Mouse (Mus musculus): ENCODE data around the gene Olfr790. TPM values are rescaled to one million over a fixed set of nuclear protein-coding genes. Genes with fewer than 3 reads are reported as not detected.

Olfr790 gene
- not detected in 2 replicates for polyA plus RNA-seq (2015; fragmentation: Nextera tagmentation; extraction: Ambion mirVana)

GRCm38 (mm10) chr10:129498192-129498591 lies at the start of gene Olfr790:
TSS of gene Olfr790 (plus strand) at chr10:129498492.
- no peak within 1 kb of the TSS for H3K27ac ChIP-seq (replicated peaks)
- no peak within 1 kb of the TSS for H3K4me2 ChIP-seq
- H3K9me3 ChIP-seq, result no peaks in the 10 kb centered on the region
- H3K4me3 ChIP-seq, result no peak within 1 kb of the TSS
- no peaks in the 10 kb centered on the region for H3K27me3 ChIP-seq
- no peak within 1 kb of the TSS for H3K9ac ChIP-seq
- no peaks in the 10 kb centered on the region for H3K4me1 ChIP-seq (replicated peaks)
- no peaks in the 10 kb centered on the region for H3K36me3 ChIP-seq
- no peak for ATAC-seq (ENCODE audit: low read depth)

GRCm38 (mm10) chr10:129461562-129461961 lies 36.7 kb upstream of the Olfr790 start, which contains the start of gene Olfr787:
TSS of gene Olfr787 (plus strand) at chr10:129461862.
- no peak within 1 kb of the TSS for H3K9ac ChIP-seq
- H3K27ac ChIP-seq (replicated peaks), result no peak within 1 kb of the TSS
- no peaks in the 10 kb centered on the region for H3K27me3 ChIP-seq
- WGBS, result 90% methylated on average over 3 of the region's 3 CpGs
- H3K4me1 ChIP-seq (replicated peaks), result no peaks in the 10 kb centered on the region
- no peaks in the 10 kb centered on the region for H3K36me3 ChIP-seq
- H3K4me2 ChIP-seq, result no peak within 1 kb of the TSS
- no peak for ATAC-seq (ENCODE audit: low read depth)
- no peaks in the 10 kb centered on the region for H3K9me3 ChIP-seq
- no peak within 1 kb of the TSS for H3K4me3 ChIP-seq

- Histone ChIP-seq H3K4me1 (replicated peaks) (no peaks in the 10 kb centered on the region), H3K9ac (no peak within 1 kb of the TSS), H3K4me3 (no peak within 1 kb of the TSS), H3K9me3 (no peaks in the 10 kb centered on the region), H3K27me3 (no peaks in the 10 kb centered on the region), H3K36me3 (no peaks in the 10 kb centered on the region), H3K4me2 (no peak within 1 kb of the TSS), H3K27ac (replicated peaks) (no peak within 1 kb of the TSS)
- ATAC-seq (ENCODE audit: low read depth), result no peak
Measured at GRCm38 (mm10) chr10:129470698-129471097, 27.6 kb upstream of the Olfr790 start, which contains the start of gene Olfr788. TSS of gene Olfr788 (plus strand) at chr10:129470998.

GRCm38 (mm10) chr10:129473256-129473655 lies 25.0 kb upstream of the Olfr790 start:
- H3K9ac ChIP-seq, result no peak overlapping the region
- no peak overlapping the region for H3K4me3 ChIP-seq
- WGBS, result 75% methylated on average over 2 of the region's 2 CpGs
- ATAC-seq (ENCODE audit: low read depth), result no peak
- H3K4me2 ChIP-seq, result no peak overlapping the region
- H3K27ac ChIP-seq (replicated peaks), result no peak overlapping the region
- H3K4me1 ChIP-seq (replicated peaks), result no peaks in the 10 kb centered on the region
- no peaks in the 10 kb centered on the region for H3K36me3 ChIP-seq
- no peaks in the 10 kb centered on the region for H3K9me3 ChIP-seq
- H3K27me3 ChIP-seq, result no peaks in the 10 kb centered on the region

GRCm38 (mm10) chr10:129473723-129474122 lies 24.6 kb upstream of the Olfr790 start:
- no peak overlapping the region for H3K27ac ChIP-seq (replicated peaks)
- no peak overlapping the region for H3K9ac ChIP-seq
- H3K27me3 ChIP-seq, result no peaks in the 10 kb centered on the region
- H3K9me3 ChIP-seq, result no peaks in the 10 kb centered on the region
- H3K4me3 ChIP-seq, result no peak overlapping the region
- ATAC-seq (ENCODE audit: low read depth), result no peak
- no peaks in the 10 kb centered on the region for H3K4me1 ChIP-seq (replicated peaks)
- H3K4me2 ChIP-seq, result no peak overlapping the region
- H3K36me3 ChIP-seq, result no peaks in the 10 kb centered on the region

- WGBS, result 64% methylated on average over 2 of the region's 2 CpGs
- Histone ChIP-seq H3K9ac (no peak within 1 kb of the TSS), H3K4me2 (no peak within 1 kb of the TSS), H3K27me3 (no peaks in the 10 kb centered on the region), H3K9me3 (no peaks in the 10 kb centered on the region), H3K4me3 (no peak within 1 kb of the TSS), H3K36me3 (no peaks in the 10 kb centered on the region), H3K4me1 (replicated peaks) (no peaks in the 10 kb centered on the region), H3K27ac (replicated peaks) (no peak within 1 kb of the TSS)
- ATAC-seq (ENCODE audit: low read depth), result no peak
Measured at GRCm38 (mm10) chr10:129484452-129484851, 13.8 kb upstream of the Olfr790 start, which contains the start of gene Olfr789. TSS of gene Olfr789 (plus strand) at chr10:129484752.

- Histone ChIP-seq H3K27ac (replicated peaks) (no peak overlapping the region), H3K4me1 (replicated peaks) (no peaks in the 10 kb centered on the region), H3K9me3 (no peaks in the 10 kb centered on the region), H3K36me3 (no peaks in the 10 kb centered on the region), H3K9ac (no peak overlapping the region), H3K4me2 (no peak overlapping the region), H3K27me3 (no peaks in the 10 kb centered on the region), H3K4me3 (no peak overlapping the region)
- 81% methylated on average over 2 of the region's 2 CpGs for WGBS
- no peak for ATAC-seq (ENCODE audit: low read depth)
Measured at GRCm38 (mm10) chr10:129490101-129490500, 8.2 kb upstream of the Olfr790 start.

- 72% methylated on average over 3 of the region's 3 CpGs for WGBS
- no peak within 1 kb of the TSS for H3K27ac ChIP-seq (replicated peaks)
- no peak within 1 kb of the TSS for H3K4me3 ChIP-seq
- no peak within 1 kb of the TSS for H3K9ac ChIP-seq
- ATAC-seq (ENCODE audit: low read depth), result no peak
- no peak within 1 kb of the TSS for H3K4me2 ChIP-seq
- no peaks in the 10 kb centered on the region for H3K4me1 ChIP-seq (replicated peaks)
- no peaks in the 10 kb centered on the region for H3K36me3 ChIP-seq
- no peaks in the 10 kb centered on the region for H3K27me3 ChIP-seq
- H3K9me3 ChIP-seq, result no peaks in the 10 kb centered on the region
Measured at GRCm38 (mm10) chr10:129521492-129521891, 23.2 kb downstream of the Olfr790 start, which contains the start of gene Olfr791. TSS of gene Olfr791 (plus strand) at chr10:129521792.

- ATAC-seq (ENCODE audit: low read depth), result no peak
- Histone ChIP-seq H3K4me2 (no peak within 1 kb of the TSS), H3K9me3 (0 out of 2 replicates have a peak, but pooled peaks cover 4% of the 10 kb centered on the region), H3K4me1 (replicated peaks) (no peaks in the 10 kb centered on the region), H3K9ac (no peak within 1 kb of the TSS), H3K27me3 (no peaks in the 10 kb centered on the region), H3K36me3 (no peaks in the 10 kb centered on the region), H3K27ac (replicated peaks) (no peak within 1 kb of the TSS), H3K4me3 (no peak within 1 kb of the TSS)
- 72% methylated on average over 1 of the region's 1 CpGs for WGBS
Measured at GRCm38 (mm10) chr10:129538862-129539261, 40.6 kb downstream of the Olfr790 start, which contains the start of gene Olfr792. TSS of gene Olfr792 (plus strand) at chr10:129539162.

GRCm38 (mm10) chr10:129549354-129549753 lies 51.1 kb downstream of the Olfr790 start:
- no peaks in the 10 kb centered on the region for H3K27me3 ChIP-seq
- H3K9ac ChIP-seq, result no peak overlapping the region
- ATAC-seq (ENCODE audit: low read depth), result no peak
- H3K36me3 ChIP-seq, result no peaks in the 10 kb centered on the region
- H3K4me1 ChIP-seq (replicated peaks), result no peaks in the 10 kb centered on the region
- peaks cover 5% of the 10 kb centered on the region; the same call in 1 of the 2 replicates for H3K9me3 ChIP-seq
- H3K4me3 ChIP-seq, result no peak overlapping the region
- H3K4me2 ChIP-seq, result no peak overlapping the region
- H3K27ac ChIP-seq (replicated peaks), result no peak overlapping the region
- 54% methylated on average over 1 of the region's 1 CpGs for WGBS

Other genes starting within 250 kb of the Olfr790 start
- gene Olfr776, start 239.4 kb upstream of the Olfr790 start, polyA plus RNA-seq (2015; fragmentation: Nextera tagmentation; extraction: Ambion mirVana), result not detected in 2 replicates
- gene Olfr777, start 227.0 kb upstream of the Olfr790 start, polyA plus RNA-seq (2015; fragmentation: Nextera tagmentation; extraction: Ambion mirVana), result not detected in 2 replicates
- not detected in 2 replicates for gene Olfr780, start 180.4 kb upstream of the Olfr790 start, polyA plus RNA-seq (2015; fragmentation: Nextera tagmentation; extraction: Ambion mirVana)
- not detected in 2 replicates for gene Olfr781, start 169.6 kb upstream of the Olfr790 start, polyA plus RNA-seq (2015; fragmentation: Nextera tagmentation; extraction: Ambion mirVana)
- not detected in 2 replicates for gene Olfr782, start 149.6 kb upstream of the Olfr790 start, polyA plus RNA-seq (2015; fragmentation: Nextera tagmentation; extraction: Ambion mirVana)
- 0.08 TPM in 1 of 2 replicates, not detected in the other for gene Olfr784, start 114.4 kb upstream of the Olfr790 start, polyA plus RNA-seq (2015; fragmentation: Nextera tagmentation; extraction: Ambion mirVana)
- gene Olfr785, start 93.1 kb upstream of the Olfr790 start, polyA plus RNA-seq (2015; fragmentation: Nextera tagmentation; extraction: Ambion mirVana), result not detected in 2 replicates
- not detected in 2 replicates for gene Olfr786, start 71.2 kb upstream of the Olfr790 start, polyA plus RNA-seq (2015; fragmentation: Nextera tagmentation; extraction: Ambion mirVana)
- gene Olfr787, start 36.6 kb upstream of the Olfr790 start, polyA plus RNA-seq (2015; fragmentation: Nextera tagmentation; extraction: Ambion mirVana), result 0.14 TPM in 1 of 2 replicates, not detected in the other
- not detected in 2 replicates for gene Olfr788, start 27.5 kb upstream of the Olfr790 start, polyA plus RNA-seq (2015; fragmentation: Nextera tagmentation; extraction: Ambion mirVana)
- gene Olfr789, start 13.7 kb upstream of the Olfr790 start, polyA plus RNA-seq (2015; fragmentation: Nextera tagmentation; extraction: Ambion mirVana), result not detected in 2 replicates
- not detected in 2 replicates for gene Olfr791, start 23.3 kb downstream of the Olfr790 start, polyA plus RNA-seq (2015; fragmentation: Nextera tagmentation; extraction: Ambion mirVana)
- not detected in 2 replicates for gene Olfr792, start 40.7 kb downstream of the Olfr790 start, polyA plus RNA-seq (2015; fragmentation: Nextera tagmentation; extraction: Ambion mirVana)
- gene Olfr794, start 69.2 kb downstream of the Olfr790 start, polyA plus RNA-seq (2015; fragmentation: Nextera tagmentation; extraction: Ambion mirVana), result not detected in 2 replicates
- not detected in 2 replicates for gene Olfr796, start 114.1 kb downstream of the Olfr790 start, polyA plus RNA-seq (2015; fragmentation: Nextera tagmentation; extraction: Ambion mirVana)
- not detected in 2 replicates for gene Olfr798, start 129.4 kb downstream of the Olfr790 start, polyA plus RNA-seq (2015; fragmentation: Nextera tagmentation; extraction: Ambion mirVana)
- not detected in 2 replicates for gene Olfr799, start 139.0 kb downstream of the Olfr790 start, polyA plus RNA-seq (2015; fragmentation: Nextera tagmentation; extraction: Ambion mirVana)
- not detected in 2 replicates for gene Olfr800, start 159.2 kb downstream of the Olfr790 start, polyA plus RNA-seq (2015; fragmentation: Nextera tagmentation; extraction: Ambion mirVana)
- not detected in 2 replicates for gene Olfr801, start 175.4 kb downstream of the Olfr790 start, polyA plus RNA-seq (2015; fragmentation: Nextera tagmentation; extraction: Ambion mirVana)
- gene Olfr802, start 189.7 kb downstream of the Olfr790 start, polyA plus RNA-seq (2015; fragmentation: Nextera tagmentation; extraction: Ambion mirVana), result 0.03 TPM in 1 of 2 replicates, not detected in the other
- gene Olfr803, start 195.8 kb downstream of the Olfr790 start, polyA plus RNA-seq (2015; fragmentation: Nextera tagmentation; extraction: Ambion mirVana), result not detected in 2 replicates
- gene Olfr804, start 204.7 kb downstream of the Olfr790 start, polyA plus RNA-seq (2015; fragmentation: Nextera tagmentation; extraction: Ambion mirVana), result not detected in 2 replicates
- not detected in 2 replicates for gene Olfr805, start 230.9 kb downstream of the Olfr790 start, polyA plus RNA-seq (2015; fragmentation: Nextera tagmentation; extraction: Ambion mirVana)
- not detected in 2 replicates for gene Olfr806, start 243.4 kb downstream of the Olfr790 start, polyA plus RNA-seq (2015; fragmentation: Nextera tagmentation; extraction: Ambion mirVana)